Mouse (Mus musculus): ENCODE measurements at regions not wholly inside any gene's neighbourhood (a gene's known extent, or its start where the extent isn't known, plus 50 kb on each side); places are given as distances from the start of the nearest gene placed in this dataset.

DNA sequence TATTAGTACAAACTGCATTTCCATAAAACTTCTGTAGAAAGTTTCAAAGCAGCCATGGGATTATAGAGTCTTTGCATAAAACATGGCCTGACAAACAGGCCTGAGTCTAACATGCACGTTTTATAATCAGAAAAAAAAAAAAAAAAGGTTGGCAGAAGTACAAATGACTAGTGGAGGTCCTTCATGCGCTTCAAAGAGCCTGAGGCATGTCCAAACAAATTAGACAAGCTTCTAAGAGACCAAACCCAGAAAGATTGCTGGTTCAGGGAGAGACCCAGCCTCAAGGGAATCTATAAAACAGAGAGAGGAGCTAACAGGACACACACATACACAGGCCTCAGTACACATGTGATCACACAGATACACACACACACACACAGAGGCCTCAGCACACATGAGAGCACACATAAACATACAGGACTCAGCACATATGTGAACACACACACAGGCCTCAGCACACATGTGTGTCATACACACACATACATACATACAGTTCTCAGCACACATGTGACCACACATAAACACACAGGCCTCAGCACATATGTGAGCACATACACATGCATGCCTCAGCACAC lies 57.0 kb upstream of the Gnaq start:
- no peak for DNase-seq

DNA sequence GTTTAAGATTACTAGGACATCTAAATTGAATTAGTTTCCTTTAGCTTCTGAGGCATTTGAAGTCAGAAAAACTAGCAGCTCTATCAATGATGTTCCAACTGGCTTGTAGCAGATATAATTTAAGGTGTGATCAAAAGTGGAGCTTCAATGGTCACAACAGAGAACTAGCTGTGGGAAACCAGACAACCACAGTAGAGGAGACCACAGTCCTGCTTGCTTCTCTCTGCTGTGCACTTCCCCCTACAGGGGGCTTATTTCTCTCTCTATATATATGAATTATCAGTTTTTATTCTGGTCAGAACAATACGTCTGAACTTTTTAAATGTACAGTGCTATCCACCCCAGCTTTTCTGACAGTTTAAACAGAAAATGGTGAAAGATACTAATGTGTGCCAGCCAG lies 57.6 kb upstream of the Gnaq start:
- DNase-seq, result no peak

DNA sequence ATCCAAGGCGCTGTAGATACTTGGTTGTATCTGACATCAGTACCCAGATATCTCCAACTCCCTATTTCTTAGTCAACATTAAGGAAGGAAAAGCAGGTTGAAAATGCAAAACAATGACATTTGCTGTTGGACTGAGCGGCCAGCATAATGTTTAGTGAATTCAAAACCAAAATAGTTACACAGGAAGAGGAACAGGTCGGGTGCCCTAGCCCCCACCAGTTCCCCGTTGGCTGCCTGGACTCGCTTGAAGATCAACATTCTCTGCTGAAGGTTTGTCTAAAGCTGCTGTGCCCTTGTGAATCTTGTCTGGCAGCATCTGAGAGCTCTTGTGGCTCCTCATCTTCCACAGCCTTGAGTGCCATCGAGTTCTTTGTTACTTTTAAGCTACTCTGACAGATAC lies 65.3 kb upstream of the Gnaq start:
- no peak for DNase-seq

DNA sequence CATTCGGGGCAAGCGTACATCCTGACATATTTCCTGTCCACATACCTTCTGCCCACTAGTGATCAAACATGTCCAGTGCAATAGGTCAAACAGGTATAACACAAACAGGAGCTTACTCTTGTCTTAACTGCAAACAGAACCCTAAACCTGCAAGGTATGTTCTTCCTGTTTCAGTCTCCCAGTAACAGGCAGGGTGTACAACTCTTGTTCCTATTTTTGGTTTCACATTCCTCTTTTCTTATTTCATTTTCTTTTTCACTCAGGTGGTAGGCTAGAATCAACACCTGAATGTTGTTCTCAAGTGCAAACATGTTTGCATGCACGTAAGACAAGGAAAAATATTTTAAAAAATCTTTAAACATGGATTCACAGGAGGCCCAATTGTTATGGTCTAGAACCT lies 67.7 kb upstream of the Gnaq start:
- no peak for DNase-seq

DNA sequence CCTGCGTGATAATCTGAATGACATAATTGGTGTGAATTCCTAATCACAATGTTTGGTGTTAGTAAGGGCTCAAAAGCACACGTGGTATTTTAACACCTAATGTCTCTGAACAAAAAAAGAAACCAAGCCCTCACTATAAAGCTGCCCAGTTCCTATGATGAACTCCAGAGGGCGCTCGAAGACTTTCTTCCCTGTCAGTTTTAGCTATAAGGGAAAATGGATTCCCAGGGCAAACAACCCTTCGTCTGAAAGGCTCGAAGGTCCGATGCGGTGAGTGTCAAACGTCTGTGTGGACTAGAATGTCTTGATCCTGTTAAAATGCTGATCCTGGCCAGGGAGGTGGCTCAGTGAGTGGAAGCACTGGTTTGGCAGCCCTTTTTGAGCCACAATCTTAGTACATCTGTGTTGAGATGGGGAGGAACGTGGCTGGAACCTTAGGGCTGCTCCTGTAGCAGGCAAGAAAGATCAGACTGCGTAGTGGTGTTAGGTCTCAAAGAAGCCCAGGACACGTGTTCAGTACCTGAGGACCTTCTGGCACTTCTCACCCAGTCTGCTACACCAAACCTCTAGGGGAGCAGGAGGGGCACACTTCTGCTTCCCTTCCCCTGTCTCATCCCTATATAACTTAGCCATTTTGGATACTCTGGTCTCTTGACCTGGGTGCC lies 68.6 kb upstream of the Gnaq start:
- peak; percentile 75 for DNase-seq

DNA sequence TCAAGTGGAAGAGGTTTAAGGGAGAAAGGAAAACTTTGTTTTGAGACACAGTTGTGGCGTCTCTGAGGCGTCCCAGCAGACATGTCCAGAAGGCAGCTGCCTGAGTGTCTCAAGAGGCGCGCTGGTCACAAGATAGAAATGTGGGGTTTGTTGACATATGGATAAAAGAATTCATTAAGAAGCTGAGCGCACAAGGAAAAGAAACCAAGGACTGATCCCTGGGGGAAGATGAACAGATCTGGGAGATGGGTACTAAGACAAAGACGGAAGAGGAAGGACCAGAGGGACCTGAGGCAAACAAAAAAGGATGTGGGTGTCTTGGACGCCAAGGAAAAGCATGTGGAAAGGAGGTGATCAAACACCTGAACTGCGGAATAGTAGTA lies 69.1 kb upstream of the Gnaq start:
- no peak for DNase-seq

DNA sequence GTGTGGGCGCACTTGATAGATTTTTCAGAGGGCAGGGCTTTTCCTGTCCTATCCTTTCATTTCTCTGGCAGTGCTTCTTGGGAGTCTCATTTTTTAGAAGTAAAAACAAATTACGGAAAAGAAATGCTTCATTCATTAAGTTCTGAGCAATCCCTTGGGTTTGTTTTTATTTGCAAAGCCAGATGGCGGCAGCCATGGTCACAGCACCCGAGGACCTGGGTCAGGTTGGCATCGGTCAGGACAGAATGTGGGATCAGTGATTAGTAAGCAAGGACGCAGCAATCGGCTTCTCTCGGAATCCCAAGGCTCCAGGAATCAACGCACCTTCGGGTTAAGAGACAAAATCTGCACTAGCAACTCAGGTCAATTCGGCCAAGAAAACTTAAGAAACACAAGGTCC lies 70.8 kb upstream of the Gnaq start:
- no peak for DNase-seq

DNA sequence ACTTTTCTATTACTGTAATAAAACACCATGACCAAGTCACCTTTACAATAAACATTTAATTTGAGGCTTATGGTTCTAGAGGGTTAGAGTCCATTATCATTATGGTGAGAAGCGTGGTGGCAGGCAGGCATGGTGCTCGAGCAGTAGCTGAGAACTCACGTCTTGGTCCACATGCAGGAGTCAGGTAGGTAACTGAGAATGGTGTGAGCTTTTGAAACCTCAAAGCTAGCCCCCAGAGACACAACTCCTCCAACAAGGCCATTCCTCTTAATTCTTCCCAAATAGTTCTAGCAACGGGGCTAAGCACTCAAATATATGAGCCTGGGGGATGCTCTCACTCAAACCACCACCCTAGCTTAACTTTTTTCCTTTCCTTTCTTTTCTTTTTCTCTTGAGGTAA lies 73.6 kb upstream of the Gnaq start:
- no peak for DNase-seq

DNA sequence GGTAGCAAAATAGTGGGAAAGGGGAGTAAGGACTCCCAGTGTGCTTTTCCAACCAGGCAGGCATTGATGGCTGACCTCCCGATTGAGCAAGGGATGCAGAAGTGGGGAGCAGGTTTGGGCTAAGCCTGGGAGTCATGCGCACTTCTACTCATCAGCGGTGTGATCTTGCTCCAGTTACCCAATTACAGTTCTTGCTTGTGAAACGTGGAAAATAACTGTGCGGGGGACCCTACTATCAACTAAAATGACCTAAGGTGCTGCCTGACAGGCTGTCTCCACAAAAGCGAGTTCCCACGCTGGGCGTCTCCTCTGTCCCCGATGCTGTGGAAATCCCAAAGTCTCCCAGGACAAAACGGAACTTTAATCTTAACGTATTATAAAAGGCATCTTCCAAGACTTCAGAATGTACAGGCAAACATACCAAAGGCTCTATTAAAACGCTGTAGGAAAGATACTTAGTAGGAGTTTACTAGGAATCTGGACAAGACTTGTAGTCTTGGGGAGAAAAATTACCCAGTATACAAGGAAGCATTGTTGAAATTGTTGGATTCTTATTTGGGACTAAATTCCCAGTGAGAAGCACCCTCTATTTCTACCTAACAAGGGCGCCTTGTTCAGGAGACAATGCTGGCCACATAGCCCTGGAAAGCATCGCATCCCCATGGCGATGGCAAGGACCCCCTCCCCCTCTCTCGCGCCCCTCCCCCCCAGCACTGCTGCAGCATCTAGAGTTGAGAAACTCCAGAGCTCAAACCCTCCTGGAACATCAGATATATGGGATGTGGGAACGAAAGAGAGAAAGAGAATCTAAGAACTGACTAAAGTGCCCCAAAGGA lies 65.6 kb upstream of the Cep78 start:
- DNase-seq, result no peak

DNA sequence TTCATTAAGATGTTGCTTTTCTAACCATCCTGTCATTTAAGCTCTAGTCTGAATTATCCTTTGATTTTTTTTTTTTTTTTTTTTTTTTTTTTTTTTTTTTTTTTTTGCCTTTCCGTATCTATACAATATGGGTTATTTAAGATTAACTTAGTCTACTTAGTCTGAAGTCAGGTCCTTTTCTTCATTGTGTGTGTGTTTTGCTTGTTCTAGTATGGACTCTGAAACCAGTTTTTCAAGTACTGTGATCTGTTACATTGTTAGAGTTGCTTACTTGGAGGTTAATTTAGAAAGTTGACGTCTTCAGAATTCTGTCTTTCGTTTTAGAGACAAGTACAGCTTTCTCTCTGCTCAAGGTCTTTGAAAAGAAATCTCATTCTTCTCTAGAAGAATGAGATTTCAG lies 64.9 kb upstream of the Cep78 start:
- no peak for DNase-seq

DNA sequence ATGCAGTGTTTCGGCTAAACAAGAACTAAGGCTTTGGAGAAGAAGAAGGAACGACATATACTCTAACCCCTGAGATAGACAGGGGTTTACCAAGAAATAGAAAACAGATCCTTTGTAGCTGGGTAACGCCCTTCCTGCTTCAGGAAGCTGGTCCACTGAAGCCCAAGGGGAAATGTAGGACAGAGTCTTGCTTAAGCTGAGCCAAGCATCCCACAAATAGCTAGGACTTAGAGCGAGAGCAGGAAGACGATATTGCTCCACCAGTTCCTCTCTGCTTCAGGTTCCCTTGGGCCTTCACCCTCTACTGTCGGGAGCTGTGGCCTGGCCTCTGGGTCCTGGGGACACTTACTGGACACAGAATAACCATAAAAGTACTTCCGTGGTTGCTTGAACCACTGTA lies 62.2 kb upstream of the Cep78 start:
- DNase-seq, result no peak

DNA sequence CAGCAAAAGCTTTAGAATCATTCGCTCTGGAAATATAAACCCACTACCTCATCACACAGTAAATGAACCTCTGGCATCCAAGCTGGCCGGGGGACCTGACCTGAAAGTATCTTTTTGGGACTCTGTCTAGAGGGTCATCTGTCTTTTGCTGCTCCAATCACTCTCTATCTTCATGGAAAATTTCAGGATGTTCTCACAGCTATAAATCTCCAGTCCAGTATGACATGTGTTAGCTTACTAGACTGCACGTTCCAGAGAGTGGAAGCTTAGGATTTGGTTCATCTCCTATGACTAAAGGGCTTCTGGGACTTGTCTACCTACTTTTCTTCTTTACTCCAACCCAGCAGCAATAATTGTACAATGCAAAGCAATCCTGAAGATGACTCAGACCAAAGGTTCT lies 60.5 kb upstream of the Cep78 start:
- DNase-seq, result no peak

DNA sequence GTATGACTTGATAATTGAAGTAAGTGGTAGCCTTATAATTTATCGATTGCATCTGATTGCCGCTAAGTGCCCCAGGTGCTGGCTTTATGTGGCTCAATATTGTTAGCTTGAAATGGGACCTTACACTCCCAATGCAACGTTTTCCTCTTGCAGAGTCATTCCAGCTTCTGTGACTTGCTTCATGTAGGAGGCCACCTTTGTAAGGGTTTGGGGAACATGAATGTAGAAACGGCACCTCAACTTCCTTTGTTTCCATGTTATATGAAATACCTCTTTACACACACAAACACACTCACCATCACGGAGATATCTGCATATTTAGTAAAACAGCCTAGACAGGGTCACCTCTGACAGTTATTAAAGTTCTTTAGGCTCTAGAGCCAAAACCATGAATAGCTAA lies 59.4 kb upstream of the Cep78 start:
- DNase-seq, result no peak

DNA sequence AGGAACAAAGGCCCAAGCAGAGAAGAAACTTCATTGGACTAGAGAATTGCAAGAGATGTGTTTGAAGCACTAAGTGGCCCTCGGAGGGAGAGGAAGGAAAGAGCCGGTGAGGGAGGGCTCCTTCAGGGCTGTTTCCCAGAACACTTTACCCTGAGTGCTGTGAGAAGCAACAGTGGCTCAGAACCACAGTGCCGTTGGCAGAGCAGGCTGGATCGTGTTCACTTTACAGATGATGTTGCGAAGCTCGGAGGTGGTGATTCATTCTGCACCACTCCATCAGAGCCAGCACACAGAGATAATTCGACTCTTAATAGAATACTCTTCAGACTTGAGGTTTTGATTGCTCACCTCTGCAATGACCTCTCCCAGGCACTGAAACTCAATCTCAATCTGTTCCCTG lies 58.2 kb upstream of the Cep78 start:
- no peak for DNase-seq

DNA sequence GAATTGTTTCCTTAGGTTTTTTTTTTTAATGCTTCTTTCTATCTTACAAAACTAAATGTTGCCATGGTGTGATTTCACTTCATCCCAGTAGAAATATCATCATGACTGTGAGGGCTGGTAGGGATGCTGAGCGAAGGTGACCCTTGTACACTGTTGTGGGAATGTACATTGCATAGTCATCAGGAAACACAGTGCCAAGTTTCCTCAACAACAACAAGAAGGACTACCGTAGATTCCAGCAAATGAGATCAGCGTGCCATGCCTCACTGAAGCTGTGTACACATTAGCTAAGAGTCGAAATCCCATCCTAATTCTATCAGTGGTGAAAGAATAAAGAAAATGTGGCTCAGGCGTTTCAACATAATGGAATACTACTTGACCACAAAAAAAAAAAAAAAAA lies 57.1 kb upstream of the Cep78 start:
- no peak for DNase-seq

DNA sequence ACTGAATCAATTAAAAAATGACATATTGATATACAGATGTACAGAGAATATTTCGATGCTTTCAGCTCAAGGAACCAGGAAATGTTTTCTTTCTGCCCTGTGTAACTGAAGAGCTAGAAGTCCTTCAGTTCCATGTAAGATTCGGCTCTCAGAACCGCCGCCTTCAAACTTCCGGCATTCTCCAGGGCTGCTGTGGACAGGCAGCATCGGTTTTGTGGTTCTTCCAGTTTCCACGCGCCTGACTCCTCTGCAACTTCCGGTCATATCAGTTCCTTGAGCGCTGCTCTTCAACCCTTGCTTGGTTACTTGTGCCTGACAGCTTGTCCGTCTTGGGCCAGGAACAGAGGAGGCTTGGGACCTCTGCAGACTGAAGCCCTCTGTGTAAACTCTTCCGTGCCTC lies 53.0 kb upstream of the Cep78 start:
- DNase-seq, result no peak
